Mouse (Mus musculus): ENCODE data around the gene Mettl26. TPM values are rescaled to one million over a fixed set of nuclear protein-coding genes. Genes with fewer than 3 reads are reported as not detected.

Mettl26 gene
- polyA plus RNA-seq, 1 experiment from 2014 or later: 65.5 TPM

DNA sequence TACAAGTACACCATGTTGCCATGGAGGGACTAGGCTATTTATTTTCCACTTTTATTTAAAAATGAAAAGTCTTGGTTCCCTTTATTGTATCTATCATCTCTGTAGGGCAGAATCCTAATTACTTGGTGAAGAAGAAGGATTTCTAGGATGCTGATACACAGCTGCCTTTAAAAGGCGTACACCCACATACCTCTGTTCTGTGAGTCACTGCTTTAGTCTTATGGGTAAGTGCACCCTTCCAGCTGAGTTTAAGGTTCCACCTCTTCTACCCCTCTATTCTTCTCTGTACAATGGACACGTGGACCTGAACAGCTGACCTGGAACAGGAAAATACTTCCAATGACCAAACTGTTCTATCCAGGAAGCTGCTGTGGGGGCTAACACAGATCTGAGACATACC, 32.8 kb downstream of the Mettl26 start:
- H3K27ac ChIP-seq (replicated peaks): no peak overlapping the region
- H3K4me1 ChIP-seq (replicated peaks): no peaks in the 10 kb centered on the region
- no peaks in the 10 kb centered on the region for H3K27me3 ChIP-seq
- H3K9ac ChIP-seq: no peak overlapping the region
- 87% methylated on average over 2 of the region's 2 CpGs for WGBS
- H3K36me3 ChIP-seq: peaks cover 4% of the 10 kb centered on the region; the same call in 1 of the 2 replicates
- no peaks in the 10 kb centered on the region for H3K9me3 ChIP-seq
- H3K4me3 ChIP-seq: no peak overlapping the region
- no peak overlapping the region for H3K4me2 ChIP-seq
- no peak for ATAC-seq (ENCODE audit: low read depth)

DNA sequence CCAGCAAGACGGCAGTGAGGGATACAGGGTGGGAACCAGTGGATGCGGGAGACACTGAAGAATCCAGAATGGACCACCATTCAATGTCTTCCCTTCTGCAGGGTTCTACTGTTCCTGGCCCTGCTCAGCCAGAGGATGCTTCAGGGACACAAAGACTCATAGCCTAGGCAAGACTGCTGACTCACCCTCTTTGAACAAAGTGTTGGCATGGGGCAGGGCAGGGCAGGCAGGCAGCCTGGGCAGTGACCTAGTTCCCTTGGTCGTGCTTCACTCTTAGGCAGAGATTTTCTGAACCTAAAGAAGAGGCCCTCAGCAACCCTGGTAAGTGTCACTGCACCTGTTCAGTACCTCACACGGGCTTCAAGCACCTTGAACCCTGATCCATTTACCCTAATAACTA, 36.9 kb downstream of the Mettl26 start:
- H3K4me3 ChIP-seq: no peak overlapping the region
- H3K27me3 ChIP-seq: no peaks in the 10 kb centered on the region
- no peak overlapping the region for H3K27ac ChIP-seq (replicated peaks)
- H3K36me3 ChIP-seq: peaks cover 3% of the 10 kb centered on the region; the same call in 1 of the 2 replicates
- ATAC-seq (ENCODE audit: low read depth): no peak
- peaks cover 5% of the 10 kb centered on the region for H3K4me1 ChIP-seq (replicated peaks)
- no peak overlapping the region for H3K4me2 ChIP-seq
- H3K9ac ChIP-seq: no peak overlapping the region
- WGBS: 88% methylated on average over 4 of the region's 4 CpGs
- H3K9me3 ChIP-seq: no peaks in the 10 kb centered on the region

DNA sequence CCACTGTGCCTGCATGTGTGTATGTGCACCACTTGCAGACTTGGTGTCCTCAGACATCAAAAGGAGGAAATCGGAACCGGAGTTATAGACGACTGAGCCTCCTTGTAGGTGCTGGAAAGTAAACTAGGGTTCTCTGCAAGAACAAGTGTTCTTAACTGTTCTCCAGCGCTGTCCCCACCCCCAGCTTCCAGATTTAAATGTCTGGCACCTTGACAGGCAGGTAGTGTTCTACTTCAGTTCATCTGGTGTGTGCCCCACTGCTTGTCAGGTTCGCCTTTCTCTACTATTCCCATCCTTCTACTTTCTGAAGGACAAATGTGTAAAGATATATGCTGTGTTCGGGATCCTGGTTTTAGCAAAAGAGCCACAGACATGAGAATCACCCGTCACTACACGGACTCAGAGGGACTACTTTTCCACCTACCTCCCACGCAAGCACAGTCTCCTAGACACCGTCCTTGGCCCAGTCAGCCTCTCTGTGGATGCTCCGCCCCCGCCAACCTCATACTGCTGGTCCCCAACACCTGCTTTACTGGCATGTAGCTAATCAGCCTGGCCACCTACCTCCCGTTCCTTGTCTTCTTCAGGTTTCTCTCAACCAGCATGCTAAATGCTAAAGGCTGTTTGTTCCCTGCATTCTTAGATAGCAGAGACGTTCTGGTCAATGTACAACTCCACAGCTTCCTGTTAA, 38.5 kb downstream of the Mettl26 start:
- H3K27ac ChIP-seq (replicated peaks): no peak overlapping the region
- no peaks in the 10 kb centered on the region for H3K9me3 ChIP-seq
- no peak overlapping the region for H3K4me2 ChIP-seq
- no peak overlapping the region for H3K4me3 ChIP-seq
- H3K36me3 ChIP-seq: peaks cover 6% of the 10 kb centered on the region
- no peak overlapping the region for H3K9ac ChIP-seq
- H3K4me1 ChIP-seq (replicated peaks): peaks cover 20% of the 10 kb centered on the region
- WGBS: 92% methylated on average over 14 of the region's 14 CpGs
- no peaks in the 10 kb centered on the region for H3K27me3 ChIP-seq
- ATAC-seq (ENCODE audit: low read depth): no peak

DNA sequence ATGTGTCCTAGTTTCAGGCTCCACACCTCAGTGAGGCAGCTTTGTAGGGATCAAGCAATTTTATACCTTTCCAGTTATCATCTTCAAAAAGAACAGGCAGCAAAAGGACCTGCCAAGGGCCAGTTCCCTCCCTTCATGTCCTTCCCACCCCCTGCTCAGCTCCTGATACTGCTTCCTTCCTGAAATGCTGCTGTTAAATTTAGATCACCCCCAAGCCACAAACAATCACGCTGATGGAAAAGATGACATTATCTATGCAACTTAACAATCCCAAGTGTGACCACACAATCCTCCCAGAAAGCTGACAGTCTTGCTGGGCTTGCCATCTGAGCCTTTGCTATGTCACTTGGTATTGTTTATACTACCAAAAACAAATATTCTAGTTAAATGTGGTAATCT, 39.0 kb downstream of the Mettl26 start:
- no peak for ATAC-seq (ENCODE audit: low read depth)
- peaks cover 25% of the 10 kb centered on the region for H3K4me1 ChIP-seq (replicated peaks)
- H3K9ac ChIP-seq: no peak overlapping the region
- H3K9me3 ChIP-seq: no peaks in the 10 kb centered on the region
- no peak overlapping the region for H3K4me2 ChIP-seq
- H3K27me3 ChIP-seq: no peaks in the 10 kb centered on the region
- WGBS: 84% methylated on average over 1 of the region's 1 CpGs
- H3K27ac ChIP-seq (replicated peaks): no peak overlapping the region
- H3K4me3 ChIP-seq: no peak overlapping the region
- H3K36me3 ChIP-seq: peaks cover 6% of the 10 kb centered on the region

DNA sequence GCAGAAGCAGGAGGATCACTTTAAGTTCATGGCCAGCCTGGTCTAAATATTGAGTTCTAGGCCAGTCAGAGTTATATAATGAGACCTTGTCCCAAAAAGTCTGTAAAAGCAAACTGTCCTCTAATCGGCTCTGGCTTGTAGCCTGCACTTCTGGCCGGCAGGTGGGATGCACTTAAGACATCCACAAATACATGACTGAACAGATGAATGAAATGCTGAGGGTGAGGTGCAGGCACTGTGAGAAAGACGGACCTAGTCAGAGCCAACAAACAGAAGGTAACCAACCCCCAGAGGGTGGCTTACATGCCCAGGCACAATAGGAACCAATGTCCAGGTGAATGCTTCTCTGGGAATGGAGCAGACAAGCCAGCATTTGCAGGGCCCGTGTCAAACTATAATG, 39.4 kb downstream of the Mettl26 start:
- peaks cover 6% of the 10 kb centered on the region for H3K36me3 ChIP-seq
- H3K4me3 ChIP-seq: no peak overlapping the region
- H3K9me3 ChIP-seq: no peaks in the 10 kb centered on the region
- no peak for ATAC-seq (ENCODE audit: low read depth)
- WGBS: 86% methylated on average over 4 of the region's 4 CpGs
- H3K27me3 ChIP-seq: no peaks in the 10 kb centered on the region
- H3K27ac ChIP-seq (replicated peaks): no peak overlapping the region
- no peak overlapping the region for H3K4me2 ChIP-seq
- H3K4me1 ChIP-seq (replicated peaks): peaks cover 27% of the 10 kb centered on the region
- no peak overlapping the region; the same call in 1 of the 2 replicates for H3K9ac ChIP-seq

DNA sequence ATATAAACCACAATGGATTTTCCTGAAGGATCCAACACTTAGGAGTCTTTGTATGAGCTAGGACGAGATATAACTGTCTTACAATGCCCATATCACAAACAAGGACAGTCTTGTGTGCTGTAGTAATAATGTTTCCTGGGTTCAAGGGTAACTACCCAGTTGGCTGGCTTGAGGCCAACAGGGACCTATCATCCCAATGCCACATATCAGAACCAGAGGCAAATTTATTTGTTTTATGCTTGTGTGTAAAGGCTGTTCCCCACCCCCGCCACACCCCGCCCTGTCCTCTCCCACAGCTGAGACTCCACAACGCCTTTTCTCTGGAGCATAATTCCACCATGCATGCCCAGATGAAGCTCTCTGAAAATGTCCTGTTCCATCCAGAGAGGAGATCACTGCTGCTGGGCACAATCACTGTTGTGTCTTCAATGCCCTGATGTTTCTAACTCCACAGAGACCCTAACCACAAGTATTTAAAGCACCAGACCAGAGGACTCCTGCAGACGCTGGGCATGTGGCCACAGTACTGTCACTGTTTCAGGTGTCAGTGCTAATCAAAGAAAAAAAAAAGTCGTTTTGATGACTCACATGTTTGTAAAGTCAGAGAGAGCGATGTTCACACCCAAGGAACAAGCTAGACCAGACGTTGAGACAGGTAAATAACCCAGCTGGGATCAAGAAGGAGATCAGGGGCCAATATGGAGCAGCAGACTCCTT, 42.2 kb downstream of the Mettl26 start:
- Histone ChIP-seq H3K4me3 (peak overlapping the region; percentile 95; the same call in 1 of the 2 replicates), H3K9me3 (no peaks in the 10 kb centered on the region), H3K27ac (replicated peaks) (no peak overlapping the region), H3K27me3 (no peaks in the 10 kb centered on the region), H3K36me3 (peaks cover 6% of the 10 kb centered on the region), H3K4me2 (peak overlapping the region; percentile 92), H3K9ac (peak overlapping the region; percentile 86; the same call in 1 of the 2 replicates), H3K4me1 (replicated peaks) (peaks cover 34% of the 10 kb centered on the region)
- WGBS: 76% methylated on average over 8 of the region's 8 CpGs
- ATAC-seq (ENCODE audit: low read depth): no peak

DNA sequence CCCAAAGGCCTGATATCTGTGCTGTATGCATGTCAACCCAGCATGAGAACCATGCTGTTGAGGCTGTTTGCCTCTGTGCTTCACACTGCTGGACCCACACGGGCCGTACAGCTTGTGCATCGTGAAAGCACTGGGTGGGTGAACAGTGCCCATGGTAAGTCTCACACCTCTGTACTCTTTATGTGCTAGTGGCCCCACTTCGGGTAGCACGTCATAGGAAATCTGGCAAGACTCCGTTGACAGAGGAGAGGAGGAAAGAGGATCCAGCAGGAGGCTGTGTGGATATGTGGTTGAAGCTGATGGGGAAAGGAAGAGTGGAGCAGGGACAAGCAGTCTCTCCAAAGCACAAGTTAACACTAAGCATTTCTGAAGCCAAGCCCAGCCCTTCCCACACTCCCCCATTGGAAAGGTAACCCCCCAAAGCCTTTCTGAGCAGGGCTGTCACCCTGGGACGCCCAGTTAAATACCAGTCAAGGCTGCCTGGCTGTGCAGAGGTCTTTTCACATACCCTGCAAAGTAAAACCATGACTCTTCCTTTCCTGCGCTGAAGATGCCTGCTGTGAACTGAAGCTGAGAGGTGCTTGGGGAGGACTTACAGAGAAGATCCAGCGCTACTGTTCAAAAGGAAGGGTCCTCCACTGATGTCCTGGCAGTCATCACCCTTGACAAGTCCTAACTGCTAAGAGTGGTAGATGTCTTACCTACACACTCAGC, 43.3 kb downstream of the Mettl26 start:
- Histone ChIP-seq H3K4me2 (peak overlapping the region; percentile 92), H3K9ac (peak overlapping the region; percentile 86), H3K4me1 (replicated peaks) (peaks cover 34% of the 10 kb centered on the region), H3K4me3 (peak overlapping the region; percentile 95), H3K27ac (replicated peaks) (no peak overlapping the region), H3K27me3 (no peaks in the 10 kb centered on the region), H3K36me3 (peaks cover 6% of the 10 kb centered on the region), H3K9me3 (no peaks in the 10 kb centered on the region)
- ATAC-seq (ENCODE audit: low read depth): no peak
- WGBS: 82% methylated on average over 9 of the region's 9 CpGs

DNA sequence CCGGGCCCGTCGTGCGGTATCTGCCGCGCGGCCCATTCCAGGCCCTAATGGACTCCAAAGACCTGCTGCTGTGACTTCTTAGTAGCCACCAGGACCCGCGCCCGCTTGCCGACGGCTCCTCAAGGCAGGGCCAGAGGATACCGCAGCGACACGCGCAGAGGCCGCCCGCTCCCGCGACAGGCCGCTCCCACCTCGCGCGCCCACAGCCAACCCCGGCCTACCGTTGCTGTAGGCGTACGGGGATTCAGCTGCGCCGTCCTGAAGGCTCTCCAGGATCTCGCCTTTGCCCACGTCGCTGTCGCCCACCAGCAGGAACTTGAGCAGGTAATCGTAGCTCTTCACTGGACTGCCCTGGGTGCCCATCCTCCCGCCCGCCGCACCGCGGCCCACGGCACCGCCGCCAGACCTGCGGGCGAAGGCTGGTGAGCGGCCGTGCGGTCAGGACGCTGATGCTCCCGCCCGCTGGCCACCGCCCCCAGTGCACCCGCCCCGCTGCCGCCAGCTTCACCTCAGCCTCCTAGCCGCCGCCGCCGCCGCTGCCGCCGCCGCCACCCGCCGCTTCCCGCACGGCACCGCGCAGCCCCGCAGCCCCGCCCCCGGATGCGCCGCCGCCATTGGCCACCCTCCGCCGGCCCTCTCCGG, 44.4 kb downstream of the Mettl26 start, which contains the start of gene Rab40c:
Rab40c (minus strand) TSS at position 584 of the 642 bp plus-strand sequence.
- Histone ChIP-seq H3K9ac (peak within 1 kb of the TSS; percentile 86), H3K9me3 (no peaks in the 10 kb centered on the region), H3K4me1 (replicated peaks) (peaks cover 34% of the 10 kb centered on the region), H3K4me3 (peak within 1 kb of the TSS; percentile 95), H3K27ac (replicated peaks) (peak within 1 kb of the TSS; percentile 93), H3K4me2 (peak within 1 kb of the TSS; percentile 92), H3K27me3 (no peaks in the 10 kb centered on the region), H3K36me3 (peaks cover 6% of the 10 kb centered on the region)
- WGBS: 1% methylated on average over 61 of the region's 78 CpGs
- peak; percentile 6; the same call in 1 of the 2 replicates for ATAC-seq (ENCODE audit: low read depth)

DNA sequence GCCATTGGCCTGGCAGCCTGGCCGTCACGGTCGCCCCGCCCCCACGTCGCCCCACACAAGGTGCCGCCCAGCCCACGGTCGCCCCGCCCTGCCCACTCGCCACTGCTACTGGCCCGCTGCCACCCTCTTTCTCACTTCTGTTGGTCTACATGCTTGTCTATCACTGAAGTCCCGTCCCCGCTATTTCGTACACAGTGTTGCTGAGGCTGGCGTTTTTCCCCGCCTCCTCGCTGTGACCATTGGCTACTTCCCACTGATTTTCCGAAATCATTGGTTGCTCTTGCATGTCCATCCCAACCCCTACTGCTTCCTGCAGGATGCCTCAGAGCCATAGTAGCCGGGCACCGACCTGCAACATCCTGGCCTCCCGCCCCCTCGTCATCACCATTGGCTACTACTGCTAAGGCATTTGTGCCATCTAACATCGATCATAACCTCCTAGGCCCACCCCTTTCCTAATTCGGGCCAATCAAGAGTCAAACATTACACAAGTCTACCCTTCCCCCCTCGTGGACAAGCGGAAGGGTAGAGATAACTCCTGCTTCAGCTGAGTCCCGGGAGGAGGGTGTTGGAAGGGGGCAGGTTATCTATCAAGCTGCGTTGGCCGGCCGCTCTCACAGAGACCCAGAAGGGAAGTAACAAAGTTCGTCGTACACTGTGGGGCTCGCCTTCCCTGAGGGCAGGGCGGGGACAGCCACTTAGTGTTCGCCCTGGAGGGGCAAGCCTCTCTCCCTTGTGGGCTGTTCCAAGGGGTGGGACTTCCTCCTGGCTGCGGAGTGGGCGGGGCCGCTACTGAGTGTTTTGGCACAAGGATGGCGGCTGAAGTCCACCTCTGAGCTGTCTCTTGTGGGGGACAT, 45.1 kb downstream of the Mettl26 start:
- peak overlapping the region; percentile 95 for H3K4me3 ChIP-seq
- peak overlapping the region; percentile 93 for H3K27ac ChIP-seq (replicated peaks)
- H3K9me3 ChIP-seq: no peaks in the 10 kb centered on the region
- peaks cover 6% of the 10 kb centered on the region for H3K36me3 ChIP-seq
- no peaks in the 10 kb centered on the region for H3K27me3 ChIP-seq
- H3K9ac ChIP-seq: peak overlapping the region; percentile 83
- H3K4me1 ChIP-seq (replicated peaks): peaks cover 34% of the 10 kb centered on the region
- WGBS: under 1% methylated on average over 40 of the region's 40 CpGs
- peak overlapping the region; percentile 71 for H3K4me2 ChIP-seq
- ATAC-seq (ENCODE audit: low read depth): peak; percentile 98

DNA sequence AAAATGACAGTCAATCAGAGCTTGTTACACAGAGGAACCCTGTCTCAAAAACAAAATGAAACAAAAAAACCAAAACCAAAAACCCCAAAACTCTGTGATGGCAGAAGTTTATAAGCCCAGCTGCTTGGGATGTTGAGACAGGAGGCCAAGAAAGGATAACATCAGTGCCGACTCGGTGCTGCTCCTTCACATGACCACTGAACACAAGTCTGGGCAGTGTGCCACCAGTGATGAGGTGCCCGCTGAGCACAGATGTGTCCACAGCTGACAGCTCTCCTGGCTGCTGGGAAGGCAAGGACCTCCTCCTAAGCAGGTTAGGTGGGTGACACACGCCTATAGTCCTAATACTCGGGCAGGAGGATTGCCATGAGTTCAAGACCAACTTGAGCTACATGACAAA, 47.2 kb downstream of the Mettl26 start:
- Histone ChIP-seq H3K27me3 (no peaks in the 10 kb centered on the region), H3K4me1 (replicated peaks) (peaks cover 27% of the 10 kb centered on the region), H3K27ac (replicated peaks) (no peak overlapping the region), H3K9ac (no peak overlapping the region), H3K4me2 (no peak overlapping the region), H3K4me3 (no peak overlapping the region), H3K36me3 (peaks cover 19% of the 10 kb centered on the region), H3K9me3 (no peaks in the 10 kb centered on the region)
- no peak for ATAC-seq (ENCODE audit: low read depth)
- WGBS: 85% methylated on average over 5 of the region's 5 CpGs

DNA sequence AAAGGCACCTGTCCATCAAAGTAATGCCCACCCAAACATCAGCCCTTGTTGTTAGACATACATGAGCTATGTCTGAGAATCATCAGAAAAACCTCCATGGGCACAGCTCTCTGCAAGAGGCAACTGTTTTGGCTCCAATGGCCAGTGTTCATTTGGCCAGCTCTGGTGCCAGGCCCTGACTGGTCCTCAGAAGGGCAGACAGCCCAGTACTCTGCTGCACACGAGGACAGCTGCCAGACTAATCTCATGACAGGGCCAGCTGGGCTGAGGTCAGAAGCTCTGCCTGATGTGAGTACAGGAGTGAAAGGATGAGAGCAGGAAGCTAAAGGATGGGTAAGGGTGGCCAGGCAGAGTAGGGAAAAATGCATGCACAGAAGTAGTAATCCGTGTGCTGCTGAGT, 50.5 kb downstream of the Mettl26 start:
- no peak overlapping the region for H3K4me3 ChIP-seq
- WGBS: 85% methylated on average over 2 of the region's 2 CpGs
- no peak for ATAC-seq (ENCODE audit: low read depth)

More for the DNA sequence above, 50.5 kb downstream of the Mettl26 start:
- no peak overlapping the region for H3K9ac ChIP-seq
- no peaks in the 10 kb centered on the region for H3K27me3 ChIP-seq
- no peak overlapping the region for H3K4me2 ChIP-seq
- peaks cover 8% of the 10 kb centered on the region for H3K4me1 ChIP-seq (replicated peaks)
- H3K36me3 ChIP-seq: peaks cover 45% of the 10 kb centered on the region
- no peaks in the 10 kb centered on the region for H3K9me3 ChIP-seq
- no peak overlapping the region for H3K27ac ChIP-seq (replicated peaks)
